Mouse (Mus musculus): Measurements from ENCODE around the gene Kif19a.

Kif19a gene

GRCm38 (mm10) chr11:114780076-114780475 is 14.9 kb downstream of the Kif19a start:
- DNase-seq (ENCODE audit: low spot score in 2 of 2): peak; percentile 40 to 56

GRCm38 (mm10) chr11:114785892-114786291 is 20.7 kb downstream of the Kif19a start:
- no peak for DNase-seq (ENCODE audit: low spot score in 2 of 2)

GRCm38 (mm10) chr11:114786326-114786725 is 21.1 kb downstream of the Kif19a start:
- DNase-seq (ENCODE audit: low spot score in 2 of 2): no peak

GRCm38 (mm10) chr11:114787611-114788010 is 22.4 kb downstream of the Kif19a start:
- DNase-seq (ENCODE audit: low spot score in 2 of 2): no peak

DNA sequence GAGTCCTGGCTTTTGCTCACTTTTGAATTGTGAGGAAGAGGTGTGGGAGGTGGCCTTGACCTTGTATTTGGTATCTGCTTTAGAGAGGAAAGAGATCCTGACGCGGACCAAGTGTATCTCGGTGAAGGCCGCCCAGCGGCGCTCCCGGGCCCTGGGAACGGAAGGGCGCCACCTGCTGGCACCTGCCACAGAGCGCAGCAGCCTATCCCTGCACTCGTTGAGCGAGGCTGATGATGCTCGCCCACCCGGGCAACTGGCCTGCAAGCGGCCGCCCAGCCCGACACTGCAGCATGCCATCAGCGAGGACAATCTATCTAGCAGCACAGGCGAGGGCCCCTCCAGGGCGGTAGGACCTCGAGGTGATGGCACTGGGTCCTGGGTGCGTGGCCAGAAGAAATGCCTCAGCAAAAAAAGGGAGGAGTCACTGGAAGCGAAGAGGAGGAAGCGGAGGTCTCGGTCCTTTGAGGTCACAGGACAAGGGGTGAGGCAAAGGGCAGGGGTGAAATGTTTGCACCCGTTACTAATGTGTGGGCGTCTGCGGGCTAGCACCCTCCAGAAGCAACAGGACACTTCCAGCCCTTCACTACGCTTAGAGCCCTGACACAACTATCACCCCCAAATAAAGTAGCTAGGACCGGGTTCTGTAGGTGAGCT is 24.0 kb downstream of the Kif19a start:
- peak; percentile 56 to 74 for DNase-seq (ENCODE audit: low spot score in 2 of 2)

DNA sequence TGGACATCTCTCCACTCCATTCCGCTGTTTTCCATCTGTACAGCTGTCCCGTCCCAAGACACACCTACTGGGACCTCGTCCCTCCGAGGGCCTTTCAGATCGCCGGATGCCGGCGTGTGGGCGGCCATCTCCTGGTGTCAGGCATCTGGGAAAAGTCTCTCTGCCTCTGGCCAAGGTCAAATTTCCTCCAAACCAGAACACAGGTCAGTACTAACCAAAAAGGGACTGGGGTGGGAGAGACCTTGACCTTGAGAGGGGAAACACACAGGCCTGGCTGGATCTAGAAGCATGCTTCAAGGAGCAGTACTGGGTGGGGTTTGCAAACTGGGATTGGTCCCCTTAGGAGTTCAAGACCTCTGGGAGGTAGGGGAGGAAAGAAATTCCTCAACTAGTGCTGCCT is 24.5 kb downstream of the Kif19a start:
- DNase-seq (ENCODE audit: low spot score in 2 of 2): peak in 1 of 2 experiments; percentile 13

GRCm38 (mm10) chr11:114790171-114790570 is 25.0 kb downstream of the Kif19a start:
- no peak for DNase-seq (ENCODE audit: low spot score in 2 of 2)

- no peak for DNase-seq (ENCODE audit: low spot score in 2 of 2)
Observed at GRCm38 (mm10) chr11:114790841-114791240, 25.7 kb downstream of the Kif19a start.

DNA sequence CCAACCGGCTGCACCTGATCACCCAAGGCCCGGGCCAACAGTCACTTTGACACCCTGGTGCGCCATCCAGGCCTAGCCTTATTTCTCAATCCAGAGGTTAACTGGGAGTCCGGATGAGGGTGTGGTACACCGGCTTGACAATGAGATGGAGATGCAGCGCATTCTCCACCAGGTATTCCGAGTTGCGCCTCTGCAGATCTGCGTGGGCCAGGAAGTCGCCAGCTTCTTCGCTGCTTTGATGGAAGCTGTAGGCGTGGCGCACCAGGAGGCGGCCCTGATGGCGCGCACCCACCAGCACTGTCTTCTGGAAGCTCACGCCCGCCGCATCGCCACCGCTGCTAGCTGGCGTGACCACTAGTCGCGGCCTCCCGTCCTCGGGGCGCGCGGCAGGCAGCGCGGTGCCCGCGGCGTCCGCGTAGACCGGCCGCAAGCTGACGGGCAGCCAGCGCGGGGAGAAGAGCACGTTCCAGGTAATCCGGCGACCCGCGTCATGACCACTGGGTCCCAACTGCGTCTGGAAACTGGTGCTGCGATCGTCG is 26.2 kb downstream of the Kif19a start:
- no peak for DNase-seq (ENCODE audit: low spot score in 2 of 2)

DNA sequence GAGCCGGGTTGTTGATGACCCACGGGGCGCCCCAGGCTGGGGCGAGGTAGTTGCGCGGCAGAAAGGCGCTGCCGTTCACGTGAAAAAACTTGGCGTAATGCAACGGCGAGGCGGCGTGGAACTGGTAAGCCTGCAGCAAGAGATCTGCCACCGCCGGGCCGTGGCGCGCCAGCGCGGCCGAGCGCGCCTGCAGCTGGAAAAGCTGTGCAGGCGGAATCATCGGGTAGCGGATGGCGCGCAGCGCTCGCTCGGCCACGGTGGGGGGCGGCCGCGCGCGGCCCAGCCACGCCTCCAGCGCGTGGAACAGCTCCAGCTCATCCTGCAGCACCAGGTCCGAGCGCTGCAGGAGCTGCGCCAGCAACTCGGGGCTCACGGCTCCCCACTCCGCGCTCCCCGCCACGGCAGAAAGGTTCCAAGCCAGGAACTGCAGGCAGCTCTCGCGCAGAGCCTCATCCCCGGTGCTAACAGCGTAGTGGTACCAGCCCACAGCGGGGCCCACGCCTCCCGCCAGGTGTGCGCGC is 26.8 kb downstream of the Kif19a start:
- DNase-seq (ENCODE audit: low spot score in 2 of 2): no peak

DNA sequence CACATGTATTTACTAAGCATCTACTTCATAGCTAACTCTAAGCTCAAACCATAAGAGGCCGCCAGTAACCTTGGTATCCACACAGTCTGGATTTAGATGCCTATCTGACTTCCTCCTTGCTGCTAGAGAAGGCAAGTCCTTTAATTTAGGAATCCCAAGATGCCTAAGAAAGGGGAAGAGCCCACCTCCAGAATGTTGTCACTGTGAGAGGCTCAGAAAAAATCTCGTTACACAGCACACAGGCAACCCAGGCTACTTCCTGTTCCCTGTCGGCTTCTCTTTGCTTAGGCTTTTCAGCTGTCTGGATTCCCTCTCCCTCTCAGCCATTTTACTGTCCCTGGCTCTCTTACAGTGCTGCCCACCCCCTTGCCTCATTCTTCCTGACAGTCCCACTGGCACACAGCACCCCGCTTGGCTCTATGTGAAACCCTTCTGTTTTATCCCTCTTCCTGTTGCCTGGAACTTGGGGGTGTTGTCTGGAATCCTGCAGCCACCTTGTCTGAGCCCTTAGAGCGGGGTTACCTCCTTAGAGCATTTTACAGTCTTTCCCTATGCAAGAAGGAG is 27.8 kb downstream of the Kif19a start:
- DNase-seq (ENCODE audit: low spot score in 2 of 2): no peak

DNA sequence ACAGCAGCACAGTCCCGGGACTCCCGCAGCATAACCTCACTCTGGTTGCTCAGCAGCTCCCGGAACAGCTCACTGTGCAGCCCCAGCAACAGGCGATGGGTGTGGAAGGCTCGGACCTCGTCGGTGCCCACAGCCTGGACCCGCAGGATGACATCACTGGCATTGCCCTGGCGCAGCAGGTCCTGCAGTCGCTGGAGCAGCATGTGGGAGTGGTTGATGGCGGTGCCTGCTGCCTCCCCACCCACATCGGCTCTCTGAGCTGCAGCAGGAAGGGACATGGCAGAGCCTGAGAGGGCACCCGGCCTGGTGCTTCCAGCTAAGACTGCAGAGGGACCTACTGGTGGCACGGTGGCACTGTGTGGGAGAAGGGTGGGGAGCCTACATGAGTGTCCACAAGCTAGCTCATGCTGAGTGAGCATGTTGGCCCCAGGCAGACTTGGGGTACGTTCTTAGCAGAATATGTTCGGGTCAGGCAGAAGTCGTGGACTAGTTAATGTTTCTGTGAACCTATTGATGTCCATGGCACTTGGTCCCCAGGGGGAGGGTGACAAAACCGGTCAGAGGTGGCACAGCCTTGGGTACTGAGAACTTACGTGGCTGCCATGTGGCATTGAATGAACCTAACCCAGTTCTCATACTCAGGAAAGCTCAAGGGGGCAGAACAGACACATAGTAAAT is 28.8 kb downstream of the Kif19a start:
- no peak for DNase-seq (ENCODE audit: low spot score in 2 of 2)

DNA sequence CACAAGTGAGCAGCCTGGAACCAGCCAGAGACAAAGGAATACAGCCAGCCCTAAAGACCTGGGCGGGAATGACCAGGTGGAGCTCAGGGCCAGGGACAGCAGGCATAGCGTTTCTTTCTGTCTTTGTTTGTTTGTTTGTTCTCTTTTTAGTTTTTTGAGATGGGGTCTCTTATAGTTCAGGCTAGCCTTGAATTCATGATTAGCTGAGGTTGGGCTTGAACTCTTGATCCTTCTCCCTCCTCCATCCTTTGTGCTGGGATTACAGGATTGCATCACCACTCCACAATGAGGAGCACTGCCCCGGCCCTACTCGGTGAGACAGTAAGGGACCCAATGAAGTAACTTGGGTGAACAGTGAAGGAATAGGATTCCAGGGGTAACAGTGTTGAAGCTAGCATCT is 29.5 kb downstream of the Kif19a start:
- no peak for DNase-seq (ENCODE audit: low spot score in 2 of 2)

DNA sequence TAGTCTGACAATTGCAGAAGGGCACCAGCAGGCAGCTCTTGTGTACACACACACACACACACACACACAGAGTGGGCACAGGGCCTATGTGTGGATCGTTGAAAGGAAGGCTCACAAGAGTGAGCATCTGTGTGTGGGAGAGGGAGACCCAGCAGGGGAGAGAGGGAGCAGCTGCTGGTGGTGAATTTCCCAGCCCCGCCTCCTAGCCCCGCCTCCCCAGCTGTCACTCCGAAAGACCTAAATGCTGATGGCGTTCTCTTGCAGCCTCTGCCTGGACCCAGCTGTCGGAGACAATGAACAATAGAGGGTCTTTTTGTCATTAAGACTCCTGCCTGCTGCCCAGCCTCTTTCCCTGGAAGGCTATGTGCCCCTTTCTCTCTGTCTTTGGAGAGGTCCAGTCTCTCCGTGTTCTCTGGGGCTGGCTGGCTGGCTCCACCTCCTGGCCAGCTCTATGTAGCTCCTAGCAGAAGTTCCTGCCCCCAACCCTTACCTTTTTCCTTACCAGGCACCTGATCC is 30.1 kb downstream of the Kif19a start:
- peak; percentile 29 to 46 for DNase-seq (ENCODE audit: low spot score in 2 of 2)

GRCm38 (mm10) chr11:114795848-114796322 is 30.7 kb downstream of the Kif19a start, which contains the start of gene Btbd17:
Gene Btbd17 (minus strand): TSS chr11:114795945.
- no peak for DNase-seq (ENCODE audit: low spot score in 2 of 2)

DNA sequence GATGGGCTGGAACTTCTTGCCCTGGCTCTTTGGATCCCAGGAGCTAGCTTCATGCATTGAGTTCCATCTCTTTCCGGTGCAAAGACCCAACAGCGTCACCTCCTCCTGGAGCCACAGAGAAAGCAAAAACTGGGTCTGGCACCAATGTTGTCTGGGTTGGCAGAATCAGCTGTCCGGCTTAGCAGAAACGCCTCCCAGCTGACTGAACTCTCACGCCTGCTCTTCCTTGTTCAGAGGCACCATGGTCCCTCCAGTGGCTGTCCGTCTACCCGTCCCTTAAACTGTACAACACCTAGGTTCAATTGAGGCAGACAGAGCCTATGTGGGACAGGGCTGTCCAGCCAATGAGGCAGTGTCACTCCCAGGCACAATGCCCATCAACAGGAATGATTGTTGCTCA is 32.0 kb downstream of the Kif19a start:
- no peak for DNase-seq (ENCODE audit: low spot score in 2 of 2)

- DNase-seq (ENCODE audit: low spot score in 2 of 2): no peak
Observed at GRCm38 (mm10) chr11:114797981-114798380, 32.8 kb downstream of the Kif19a start.

DNA sequence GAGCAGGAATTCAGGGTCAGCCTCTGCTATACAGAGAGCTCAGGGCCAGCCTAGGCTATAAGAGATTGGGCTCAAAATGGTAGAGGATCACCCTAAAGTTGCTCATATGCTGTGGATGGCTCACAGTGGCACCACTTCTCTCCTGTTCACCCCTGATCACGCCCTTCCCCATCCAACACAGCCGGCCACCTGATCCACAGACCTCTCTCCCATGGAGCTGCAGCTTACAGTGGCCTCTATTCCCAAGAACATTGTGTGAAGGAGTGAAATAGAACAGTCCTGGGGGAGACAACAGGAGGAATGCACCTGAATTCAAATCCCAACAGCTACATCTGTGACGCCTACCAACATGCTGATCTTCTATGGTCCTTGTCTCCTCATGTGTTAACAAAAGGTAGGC is 33.4 kb downstream of the Kif19a start, which contains the start of gene Gpr142:
Gene Gpr142, plus strand, starts transcription at position 301 of the 400 bp plus-strand sequence.
- no peak for DNase-seq (ENCODE audit: low spot score in 2 of 2)

DNA sequence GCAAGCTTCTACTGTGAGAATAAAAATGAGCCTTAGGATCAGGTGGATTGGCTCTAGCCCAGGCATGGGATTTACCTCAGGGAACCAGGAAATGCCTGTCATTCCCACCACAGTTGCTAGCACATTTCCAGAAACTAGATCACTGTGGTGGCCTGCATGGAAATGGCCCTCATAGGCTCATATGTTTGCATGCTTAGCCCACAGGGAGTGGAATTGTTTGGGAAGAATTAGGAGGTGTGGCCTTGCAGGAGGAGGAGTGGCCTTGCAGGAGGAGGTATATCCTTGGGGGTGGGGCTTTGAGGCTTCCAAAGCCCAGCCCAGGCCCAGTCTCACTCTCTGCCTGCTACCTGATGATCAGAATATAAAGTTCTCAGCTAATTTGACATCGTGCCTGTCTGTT is 36.7 kb downstream of the Kif19a start:
- no peak for DNase-seq (ENCODE audit: low spot score in 2 of 2)

DNA sequence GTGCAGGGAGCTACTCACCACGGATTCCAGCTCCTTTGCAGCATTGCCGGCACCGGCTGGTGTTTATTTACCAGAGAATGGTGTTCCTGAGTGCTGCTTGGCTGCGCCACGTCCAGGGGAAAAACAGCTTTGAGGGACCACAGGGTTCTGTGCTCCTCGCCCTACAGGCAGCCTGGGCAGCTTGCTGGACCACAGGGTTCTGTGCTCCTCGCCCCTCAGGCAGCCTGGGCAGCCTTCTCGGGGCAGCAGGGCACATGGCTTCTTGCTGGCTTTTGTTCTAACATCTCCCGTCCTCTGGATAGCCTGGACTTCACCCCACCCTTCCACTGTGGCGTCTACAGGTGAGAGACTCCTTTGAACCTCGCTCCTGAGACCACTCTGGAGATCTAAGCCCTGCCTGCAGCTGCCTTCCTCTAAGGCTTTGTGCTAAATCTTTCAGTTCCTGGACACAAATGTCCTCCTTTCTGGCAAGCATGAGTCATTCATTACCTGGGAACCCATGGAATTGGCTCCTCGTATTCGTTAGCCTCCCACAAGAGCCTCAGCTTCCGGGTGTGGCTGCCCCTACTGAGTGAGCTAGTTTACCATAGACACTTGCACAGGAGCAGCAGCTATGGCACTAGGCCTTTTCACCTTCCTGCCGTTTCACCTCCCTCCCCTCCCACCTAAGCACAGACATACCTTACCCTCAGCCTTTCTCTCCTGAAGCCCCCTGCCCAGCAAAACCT is 37.5 kb downstream of the Kif19a start:
- DNase-seq (ENCODE audit: low spot score in 2 of 2): no peak

DNA sequence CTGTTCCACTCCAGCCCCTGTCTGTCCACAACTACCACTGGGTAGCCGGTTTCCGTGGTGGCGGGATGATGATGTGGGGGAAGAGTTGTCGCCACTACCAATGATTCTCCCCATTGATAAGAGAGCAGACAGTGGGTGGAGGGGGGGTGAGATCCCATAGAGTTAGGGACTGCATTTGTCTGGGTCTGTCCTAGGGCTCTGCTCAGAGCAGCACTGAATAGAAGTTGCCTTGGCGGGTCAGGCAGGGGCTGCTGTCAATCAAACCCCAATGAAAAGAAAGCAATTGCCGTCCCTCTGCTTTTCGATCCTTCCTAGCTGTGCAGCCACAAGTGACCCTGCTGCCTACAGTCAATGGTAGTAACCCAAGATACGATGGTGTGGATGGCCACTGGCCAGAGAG is 38.8 kb downstream of the Kif19a start:
- DNase-seq (ENCODE audit: low spot score in 2 of 2): no peak

All from heart, adult 9 months (tissue).